Mouse (Mus musculus) spleen, adult 10 weeks (tissue): ENCODE measurements around the gene Zfp277. TPM values are rescaled to one million over a fixed set of nuclear protein-coding genes. Genes with fewer than 3 reads are reported as not detected.

ENCODE experiments used
- polyA plus RNA-seq: library from polyadenylated mRNA; stranded (reverse); fragments of 350-450 nt; fragmentation: Illumina TruSeq; extraction: RNeasy Lipid Tissue Mini Kit (QIAGEN cat#74804); gene quantifications from one replicate; pipeline ENCODE4 v1.2.3, GENCODE M21; 2015; ENCODE audit warnings: low replicate concordance; ENCODE audit not compliant: insufficient read depth

Zfp277 gene
- 35.2 TPM for polyA plus RNA-seq

GRCm38 (mm10) chr12:40445648-40446449 lies at the start of gene Zfp277, which contains the start of gene Dock4:
Gene Zfp277, minus strand, starts transcription at chr12:40445902.
Gene Dock4, plus strand, starts transcription at chr12:40445952.

Other genes with a start within 250 kb of the Zfp277 start
- gene Lsmem1, start 246.4 kb downstream of the Zfp277 start, polyA plus RNA-seq: 0.54 TPM
- gene Ifrd1, start 197.4 kb downstream of the Zfp277 start, polyA plus RNA-seq: 106 TPM
- gene Dock4, start 50 bp upstream of the Zfp277 start, polyA plus RNA-seq: 8.0 TPM